Mouse (Mus musculus): ENCODE data around the gene Akr1c13. TPM values are rescaled to one million over a fixed set of nuclear protein-coding genes. Genes with fewer than 3 reads are reported as not detected.

Gene Akr1c13
- polyA plus RNA-seq, 1 experiment from 2014 or later, result 2.8 TPM

DNA sequence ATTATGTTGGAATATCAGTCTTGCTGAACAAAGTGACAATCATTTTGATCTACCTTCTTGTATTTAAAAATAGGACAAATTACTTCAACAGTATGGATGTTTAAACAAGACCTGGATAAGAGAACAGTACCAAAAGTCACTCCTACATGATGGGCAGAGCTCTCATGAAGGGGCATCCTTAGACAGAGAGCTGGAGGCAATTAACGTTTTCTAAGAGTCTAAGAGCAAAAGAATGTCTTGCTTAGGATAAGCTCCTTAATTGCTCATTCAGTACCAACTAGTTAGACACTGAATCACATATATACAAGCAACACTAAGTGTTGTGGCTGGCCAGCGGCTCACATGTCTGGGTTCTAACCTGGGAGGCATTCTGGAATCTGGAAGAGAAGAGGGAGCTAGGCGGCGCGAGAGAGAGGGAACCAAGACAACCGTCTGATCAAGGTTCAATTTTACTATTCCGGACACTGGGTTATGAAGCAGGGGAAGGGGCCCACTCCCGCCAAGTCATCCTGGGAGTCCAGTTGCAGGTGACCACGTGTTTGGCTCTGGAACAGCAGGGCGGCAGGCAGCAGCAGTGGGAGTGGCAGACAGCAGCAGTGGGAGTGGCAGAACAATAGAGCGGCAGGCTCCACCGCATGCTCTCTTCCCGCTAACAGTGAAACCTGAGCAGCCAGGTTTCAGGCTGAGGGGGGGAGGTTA is 54.1 kb downstream of the Akr1c13 start:
- no peaks in the 10 kb centered on the region for H3K9me3 ChIP-seq (replicated peaks)
- ATAC-seq (ENCODE audit: insufficient number of reproducible peaks, low FRiP score), result peak; percentile 73

DNA sequence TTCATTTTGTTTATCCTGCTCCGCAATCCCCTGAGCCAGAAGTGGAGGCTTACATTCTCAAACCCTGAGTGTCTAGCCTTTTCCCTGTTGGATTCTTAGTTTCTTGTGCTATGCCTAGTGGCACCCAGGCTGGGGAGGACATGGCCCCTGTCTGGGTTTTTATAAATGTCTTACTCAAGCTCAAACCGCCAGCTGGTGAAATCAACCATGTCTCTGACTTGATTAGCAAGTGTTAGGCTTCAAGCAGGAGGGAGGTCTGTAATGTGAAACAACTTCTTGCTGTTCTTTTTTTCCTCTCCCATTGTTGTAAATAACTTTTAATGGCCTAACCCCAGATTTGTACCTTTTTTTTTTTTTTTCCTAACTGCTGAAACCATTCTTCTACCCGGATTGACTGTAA is 58.4 kb downstream of the Akr1c13 start:
- Histone ChIP-seq H3K4me1 (replicated peaks) (no peaks in the 10 kb centered on the region), H3K9ac (no peak overlapping the region), H3K27ac (ENCODE audit: poor library complexity, severe bottlenecking) (no peak overlapping the region), H3K4me2 (no peak overlapping the region), H3K9me3 (replicated peaks) (no peaks in the 10 kb centered on the region), H3K36me3 (no peaks in the 10 kb centered on the region), H3K27me3 (replicated peaks) (no peaks in the 10 kb centered on the region), H3K4me3 (no peak overlapping the region)
- WGBS, result 49% methylated on average over 3 of the region's 3 CpGs
- ATAC-seq (ENCODE audit: insufficient number of reproducible peaks, low FRiP score), result no peak

More for the DNA sequence above, 54.1 kb downstream of the Akr1c13 start:
- Histone ChIP-seq H3K27me3 (replicated peaks) (no peaks in the 10 kb centered on the region), H3K4me2 (peak overlapping the region; percentile 67), H3K36me3 (no peaks in the 10 kb centered on the region), H3K4me3 (peak overlapping the region; percentile 37), H3K27ac (ENCODE audit: poor library complexity, severe bottlenecking) (no peak overlapping the region), H3K4me1 (replicated peaks) (no peaks in the 10 kb centered on the region), H3K9ac (peak overlapping the region; percentile 60; the same call in 1 of the 2 replicates)
- 4% methylated on average over 13 of the region's 13 CpGs for WGBS

Other genes with a start within 250 kb of the Akr1c13 start
- gene Ucn3, start 245.8 kb upstream of the Akr1c13 start, polyA plus RNA-seq (2016; fragmentation: Nextera tagmentation; extraction: Ambion mirVana), result not detected in 2 replicates
- gene Akr1c14, start 142.1 kb upstream of the Akr1c13 start, polyA plus RNA-seq (2016; fragmentation: Nextera tagmentation; extraction: Ambion mirVana), result 1.9 and 2.4 TPM in 2 replicates
- gene Akr1c18, start 40.5 kb upstream of the Akr1c13 start, polyA plus RNA-seq (2016; fragmentation: Nextera tagmentation; extraction: Ambion mirVana), result not detected in 2 replicates
- gene Akr1c19, start 37.5 kb downstream of the Akr1c13 start, polyA plus RNA-seq (2016; fragmentation: Nextera tagmentation; extraction: Ambion mirVana), result 0.92 and 1.0 TPM in 2 replicates
- 0.53 and 0.55 TPM in 2 replicates for gene Akr1c12, start 88.3 kb downstream of the Akr1c13 start, polyA plus RNA-seq (2016; fragmentation: Nextera tagmentation; extraction: Ambion mirVana)
- gene Akr1c6, start 243.2 kb downstream of the Akr1c13 start, polyA plus RNA-seq (2016; fragmentation: Nextera tagmentation; extraction: Ambion mirVana), result not detected in 2 replicates